Mouse (Mus musculus) cerebellum, adult 8-10 months (tissue): ENCODE data around the gene Pagr1b.

Source experiments
- DNase-seq: peaks from one replicate; pipeline ENCODE4 v3.0.0; 2022

Pagr1b gene

DNA sequence TGATC lies at the start of gene Pagr1b:
Gene Pagr1b, minus strand, starts transcription at position 4 of the 5 bp plus-strand sequence.
- DNase-seq, result no peak

DNA sequence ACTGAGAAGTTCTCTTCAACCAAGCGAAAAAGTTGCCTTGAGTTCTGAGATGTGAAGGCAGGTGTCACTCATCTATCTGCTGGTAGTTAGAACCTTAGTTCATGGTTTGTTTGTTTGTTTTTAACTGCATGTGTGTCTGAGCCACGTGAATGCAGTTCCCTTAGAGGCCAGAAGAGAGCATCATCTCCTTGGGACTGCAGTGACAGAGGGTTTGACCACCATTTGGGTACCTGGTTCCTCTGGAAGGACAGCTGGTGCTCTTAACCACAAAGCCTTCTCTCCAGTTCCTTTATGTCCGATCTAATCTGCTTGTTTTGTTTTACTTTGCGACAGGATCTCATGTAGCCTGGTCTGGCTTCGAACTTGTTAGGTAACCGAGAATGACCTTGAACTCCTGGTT lies 49.3 kb upstream of the Pagr1b start:
- no peak for DNase-seq

DNA sequence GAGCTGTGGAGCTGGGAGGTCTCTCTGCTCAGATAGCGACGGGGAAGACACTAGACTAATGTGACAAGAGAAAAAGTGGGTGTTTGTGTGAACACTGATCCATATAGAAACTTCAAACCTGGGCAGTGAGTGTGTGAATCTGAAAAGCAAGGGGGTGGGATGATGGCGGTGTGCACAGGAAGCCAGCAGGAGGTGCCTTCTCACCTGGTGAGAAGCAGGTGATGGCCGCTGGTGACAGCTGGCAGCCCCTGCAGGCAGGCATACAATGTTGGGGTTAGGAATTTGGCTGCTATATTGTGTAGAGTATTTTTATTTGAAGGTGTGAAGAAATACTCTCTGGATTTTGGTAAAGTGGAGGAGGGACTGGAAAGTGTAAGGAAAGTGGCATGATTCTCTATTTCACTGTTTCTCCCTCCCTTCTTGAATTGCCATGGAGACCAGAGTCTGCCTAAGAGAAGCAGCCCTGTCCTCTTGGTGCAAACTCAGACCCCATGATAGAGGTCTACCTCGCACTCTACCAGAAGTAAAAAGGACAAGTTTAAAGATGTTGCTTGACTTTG lies 38.8 kb upstream of the Pagr1b start:
- no peak for DNase-seq

DNA sequence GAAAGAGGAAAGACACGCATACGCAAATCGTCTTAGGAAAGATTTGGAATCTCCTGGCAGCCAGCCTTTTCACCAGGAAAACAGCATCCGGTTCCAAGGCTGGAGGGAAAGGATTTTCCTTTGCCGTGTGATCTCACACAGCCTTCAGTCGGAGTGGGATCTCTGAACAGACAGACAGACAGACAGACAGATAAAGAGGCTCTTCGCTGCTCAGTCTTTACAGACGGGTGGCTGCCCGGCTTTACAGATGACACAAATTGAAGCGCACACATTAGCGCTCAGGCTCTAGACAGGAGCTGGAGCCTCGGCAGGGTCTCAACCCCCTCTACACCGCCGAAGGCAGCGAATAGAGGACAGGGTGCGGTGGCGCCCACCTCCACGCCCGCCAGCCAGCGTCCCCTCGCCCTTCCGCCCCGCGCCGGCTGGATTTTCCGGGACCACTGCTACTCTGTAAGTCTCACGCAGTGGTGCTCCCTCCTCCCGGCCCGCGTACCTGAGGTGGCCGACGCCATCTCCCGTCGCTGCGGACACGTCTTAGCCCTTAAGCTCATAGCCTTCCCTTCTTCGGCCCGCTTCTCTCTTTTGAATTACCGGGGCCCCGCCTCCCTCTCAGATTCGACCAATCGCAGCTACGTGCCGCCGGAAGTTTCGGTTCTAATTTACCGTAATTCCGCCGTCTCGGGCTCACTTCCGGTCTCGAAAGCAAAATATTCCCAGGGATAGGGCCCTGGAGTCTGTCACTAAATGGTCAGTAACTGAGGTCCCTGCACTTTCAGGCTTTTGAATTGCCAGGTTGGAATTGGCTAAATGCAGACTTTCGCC lies 25.8 kb upstream of the Pagr1b start, which contains the start of gene Kif22:
Gene Kif22, minus strand, starts transcription at position 621 of the 822 bp plus-strand sequence.
- peak; percentile 89 for DNase-seq

DNA sequence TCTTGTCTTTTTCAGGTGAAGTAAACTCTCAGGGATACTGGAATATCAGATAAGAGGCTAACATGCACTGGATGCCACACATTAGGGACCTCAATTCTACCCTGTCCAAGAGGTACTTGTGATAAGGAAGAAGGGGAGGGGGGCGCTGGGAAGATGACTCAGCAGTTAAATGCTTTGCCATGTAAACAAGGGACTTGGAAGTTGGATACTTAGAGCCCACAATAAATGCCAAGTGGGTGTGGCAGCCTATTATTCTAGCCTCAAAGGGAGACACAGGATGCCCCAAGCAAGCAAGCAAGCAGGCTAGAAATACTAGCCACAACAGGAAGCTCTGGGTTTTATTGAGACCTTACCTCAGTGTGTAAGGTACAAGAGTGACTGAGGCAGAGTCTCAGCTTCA lies 15.0 kb upstream of the Pagr1b start:
- no peak for DNase-seq

DNA sequence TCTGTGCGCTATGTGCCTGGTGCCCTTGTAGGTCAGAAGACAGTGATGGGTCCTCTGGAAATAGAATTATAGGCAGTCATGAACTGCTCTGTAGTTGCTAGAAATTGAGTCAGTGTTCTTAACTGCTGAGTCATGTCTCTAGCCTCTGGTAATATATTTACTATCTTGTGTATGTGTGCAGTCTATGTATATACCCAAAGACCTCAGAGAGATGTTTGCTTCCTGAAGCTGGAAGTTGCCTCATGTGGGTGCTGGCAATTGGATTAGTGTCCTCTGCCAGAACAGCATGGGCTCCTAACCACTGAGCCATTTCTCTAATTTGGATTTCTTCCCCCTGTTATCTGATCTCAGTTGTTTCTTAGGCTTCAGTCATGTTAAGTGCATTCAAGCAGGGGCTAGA lies 13.9 kb upstream of the Pagr1b start:
- DNase-seq, result no peak

DNA sequence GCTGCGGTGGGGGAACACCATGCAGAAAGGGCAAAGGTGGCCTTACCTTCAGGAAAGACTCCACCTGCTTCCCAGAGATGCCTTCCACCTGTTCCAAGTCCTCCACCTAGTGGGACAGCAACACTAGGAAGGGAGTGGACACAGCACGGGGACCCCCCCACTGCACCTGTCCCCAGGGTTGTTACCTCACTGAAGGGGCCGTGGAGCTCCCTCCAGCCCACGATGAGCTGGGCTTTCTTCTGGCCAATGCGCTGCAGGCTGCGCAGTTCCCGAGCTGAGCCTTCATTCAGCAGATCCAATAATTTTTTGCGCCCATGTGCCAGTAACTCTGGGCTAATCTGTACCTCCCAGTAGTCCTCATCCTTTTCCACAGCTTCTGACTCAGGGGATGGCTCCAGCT lies 11.6 kb upstream of the Pagr1b start:
- no peak for DNase-seq

DNA sequence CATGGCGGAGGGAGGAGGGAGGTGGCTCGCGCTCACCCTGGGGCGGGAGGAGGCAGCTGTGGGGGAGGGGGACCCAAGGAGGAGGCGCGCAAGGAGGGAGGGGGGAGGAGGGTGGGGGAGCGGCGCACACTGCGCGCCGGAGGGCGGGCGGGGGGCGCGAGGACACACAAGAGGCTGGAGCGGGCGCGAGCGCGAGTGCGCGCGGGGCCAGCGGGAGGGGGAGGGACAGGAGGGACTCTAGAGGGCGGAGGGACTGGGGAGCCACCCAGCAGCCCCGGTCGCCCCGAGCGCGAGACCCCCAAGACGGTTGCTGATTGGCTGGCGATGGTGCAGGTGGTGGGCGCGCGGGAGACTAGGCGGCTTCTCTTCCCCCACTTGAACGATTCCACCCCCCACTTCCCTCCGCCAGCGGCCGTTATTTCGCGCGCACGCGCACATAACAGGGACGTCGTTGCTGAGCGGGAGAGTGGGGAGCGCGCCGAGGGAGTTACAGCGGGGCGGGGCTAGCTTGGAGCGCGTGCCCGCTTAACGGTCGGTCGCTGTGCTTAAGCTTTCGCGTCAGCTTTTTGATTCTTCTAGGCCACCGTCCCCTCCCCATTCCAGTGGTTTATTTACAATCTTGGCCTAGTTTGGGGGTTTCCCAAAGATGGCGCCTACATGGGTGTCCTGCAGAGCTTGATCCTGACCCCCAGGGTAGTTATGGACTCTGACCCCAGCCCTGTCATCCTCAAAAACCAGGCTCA lies 10.9 kb upstream of the Pagr1b start, which contains the start of gene Maz:
Gene Maz, minus strand, starts transcription at position 54 of the 743 bp plus-strand sequence.
- DNase-seq, result peak; percentile 100

DNA sequence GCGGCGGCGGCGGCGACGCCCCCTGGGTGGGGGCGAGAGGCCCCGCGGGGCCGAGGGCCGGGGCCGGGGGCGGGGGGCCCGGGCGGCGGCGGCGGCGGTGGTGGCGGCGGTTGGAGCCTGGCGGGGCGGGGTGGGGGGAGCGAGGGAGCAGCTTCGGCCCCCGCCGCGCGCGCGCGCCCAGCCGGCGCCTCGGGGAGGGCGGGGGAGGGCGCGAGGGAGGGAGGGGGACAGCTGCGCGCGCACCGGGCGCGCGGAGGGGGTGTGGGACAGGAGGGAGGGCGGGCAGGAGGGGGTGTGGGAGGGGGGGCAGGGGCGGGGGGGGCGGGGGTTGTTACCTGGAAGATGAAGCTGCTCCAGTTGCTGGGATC lies 10.3 kb upstream of the Pagr1b start:
- no peak for DNase-seq

DNA sequence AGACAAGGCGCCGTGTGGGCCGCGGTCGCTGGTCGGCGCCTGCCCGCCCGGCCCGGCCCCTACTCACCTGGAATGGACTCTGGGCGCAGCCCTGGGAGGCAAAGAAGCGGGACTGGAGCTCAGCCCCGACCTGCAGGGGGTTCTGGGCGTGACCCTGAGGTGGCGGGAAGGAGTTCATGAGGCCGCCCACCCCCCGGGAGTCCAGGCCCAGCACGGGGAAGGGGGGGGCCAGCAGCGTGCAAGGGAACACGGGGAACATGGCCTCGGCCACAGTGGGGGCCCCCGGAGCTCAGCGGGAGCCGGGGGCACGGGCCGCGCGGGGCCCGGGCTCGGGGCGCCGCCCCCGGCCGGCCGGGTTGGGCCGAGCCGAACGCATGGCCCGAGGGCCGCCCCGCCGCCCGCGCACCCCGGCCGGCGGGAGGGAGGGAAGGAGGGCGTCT lies 9.9 kb upstream of the Pagr1b start:
- DNase-seq, result peak; percentile 77

DNA sequence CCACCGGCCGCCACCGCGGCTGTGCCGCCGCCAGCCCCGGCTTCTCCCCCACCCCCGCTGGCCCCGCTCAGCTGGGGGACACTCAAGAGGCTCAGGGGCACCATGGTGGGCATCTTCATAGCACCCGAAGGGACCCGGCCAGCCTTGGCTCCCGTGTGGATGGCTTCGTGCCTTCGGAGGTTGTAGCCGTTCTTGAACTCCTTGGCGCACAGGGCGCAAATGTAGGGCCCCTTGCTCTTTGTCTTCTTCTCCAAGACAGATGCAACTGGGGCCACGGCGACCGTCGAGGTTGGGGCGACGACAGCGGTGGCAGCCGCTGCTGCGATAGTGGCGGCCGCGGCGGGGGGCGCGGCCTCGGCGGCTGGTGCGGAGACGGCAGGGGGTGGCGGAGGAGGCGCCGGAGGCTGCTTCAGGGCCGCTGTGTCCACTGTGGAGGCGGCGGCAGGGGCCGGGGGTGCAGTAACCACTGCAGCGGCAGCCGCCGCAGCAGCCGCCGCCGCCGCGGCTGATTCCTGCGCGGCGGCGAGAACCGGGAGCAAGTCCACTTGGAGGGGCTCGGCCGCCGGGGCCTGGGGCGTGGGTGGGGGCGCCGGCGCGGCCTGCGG lies 9.4 kb upstream of the Pagr1b start:
- DNase-seq, result peak; percentile 67

DNA sequence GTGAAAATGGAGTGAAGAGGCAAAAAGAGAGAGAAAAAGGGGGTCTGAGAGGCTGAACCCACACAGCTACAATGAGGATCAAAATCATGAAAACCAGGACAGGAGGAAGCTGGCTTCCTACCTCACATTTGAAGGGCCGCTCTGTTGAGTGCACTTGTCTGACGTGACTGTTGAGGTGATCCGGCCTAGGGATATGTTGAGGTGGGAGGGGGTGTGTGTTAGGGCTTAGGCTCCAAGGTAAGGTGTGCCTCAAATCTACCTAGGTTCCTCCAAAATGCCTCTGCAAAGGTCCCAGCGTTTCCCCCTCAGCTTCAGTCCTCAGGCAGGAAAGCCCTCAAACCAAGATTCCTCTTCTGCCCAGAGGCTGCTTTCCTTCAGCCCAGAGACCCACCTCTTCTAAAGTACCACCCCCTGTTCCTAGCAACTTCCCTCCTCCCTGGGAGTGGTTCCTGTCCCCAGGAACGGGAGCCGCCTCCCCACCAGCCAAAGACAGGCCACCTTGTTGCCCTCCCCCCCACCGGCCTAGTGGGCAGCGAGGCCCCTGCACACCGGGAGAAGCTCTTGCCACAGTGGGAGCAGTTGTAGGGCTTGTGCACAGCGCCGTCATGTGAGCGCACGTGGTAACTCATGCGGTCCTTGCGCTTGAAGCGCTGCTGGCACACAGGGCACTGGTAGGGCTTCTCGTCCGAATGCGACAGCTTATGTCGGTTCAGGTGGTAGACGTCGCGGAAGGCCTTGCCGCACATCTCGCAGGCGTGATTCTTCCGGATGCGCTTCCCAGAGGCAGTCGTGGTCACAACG lies 8.7 kb upstream of the Pagr1b start:
- DNase-seq, result peak; percentile 82

DNA sequence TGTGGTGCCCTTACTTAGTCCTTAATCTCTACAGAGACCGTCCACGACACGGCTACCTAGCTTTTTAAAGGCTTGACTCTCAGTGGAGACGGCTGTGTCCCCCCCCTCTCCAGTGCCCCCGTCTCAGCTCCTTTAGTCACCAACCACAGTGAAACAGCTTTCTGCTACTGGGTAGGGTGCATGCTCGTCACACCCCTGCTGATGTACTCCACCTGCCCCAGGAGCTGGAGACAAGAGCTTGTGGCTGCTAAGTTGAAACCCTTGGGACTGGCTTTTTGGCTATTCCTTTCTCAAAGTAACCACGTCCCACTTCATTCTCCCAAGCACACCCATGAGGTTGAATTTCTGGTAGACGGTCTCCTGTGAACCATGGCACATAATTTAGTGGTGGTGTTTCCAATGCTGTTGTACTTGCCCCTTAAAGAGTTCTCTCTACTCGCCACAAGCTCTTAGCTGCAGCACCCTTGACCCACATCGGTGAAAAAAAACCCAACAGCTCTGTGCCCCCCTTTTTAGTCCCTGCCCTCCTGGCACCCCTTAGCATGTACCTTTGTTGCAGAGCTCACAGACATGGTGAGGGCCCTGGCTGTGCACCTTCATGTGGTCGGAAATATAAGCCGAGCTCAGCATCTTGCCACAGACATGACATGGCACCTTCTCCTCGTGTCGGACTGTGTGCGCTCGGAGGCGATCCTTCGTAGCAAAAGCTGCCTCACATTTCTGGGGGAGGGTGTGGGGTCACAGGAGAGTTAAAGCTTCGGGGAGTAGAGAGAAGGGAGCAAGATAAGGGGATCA lies 7.8 kb upstream of the Pagr1b start:
- peak; percentile 51 for DNase-seq

DNA sequence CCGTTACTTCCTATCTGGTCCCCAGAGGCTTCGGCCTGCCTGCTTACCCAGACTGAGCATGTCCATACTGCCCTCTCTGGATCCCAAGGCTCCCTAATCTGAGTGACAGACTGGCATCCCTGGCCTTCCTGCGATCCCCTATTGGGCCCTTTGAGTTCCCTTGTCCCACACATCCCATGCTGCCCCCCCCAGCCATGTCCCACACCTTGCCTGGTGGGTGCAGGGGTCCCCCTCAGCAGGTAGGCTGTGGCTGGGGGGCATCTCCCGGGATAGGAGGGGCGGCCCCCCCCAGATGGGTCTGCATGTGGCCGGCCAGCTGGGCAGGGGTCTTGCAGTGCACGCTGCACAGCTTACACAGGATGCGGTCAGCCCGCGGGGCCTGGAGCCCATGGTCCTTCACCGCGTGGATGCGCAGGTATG lies 7.0 kb upstream of the Pagr1b start:
- peak; percentile 56 for DNase-seq

DNA sequence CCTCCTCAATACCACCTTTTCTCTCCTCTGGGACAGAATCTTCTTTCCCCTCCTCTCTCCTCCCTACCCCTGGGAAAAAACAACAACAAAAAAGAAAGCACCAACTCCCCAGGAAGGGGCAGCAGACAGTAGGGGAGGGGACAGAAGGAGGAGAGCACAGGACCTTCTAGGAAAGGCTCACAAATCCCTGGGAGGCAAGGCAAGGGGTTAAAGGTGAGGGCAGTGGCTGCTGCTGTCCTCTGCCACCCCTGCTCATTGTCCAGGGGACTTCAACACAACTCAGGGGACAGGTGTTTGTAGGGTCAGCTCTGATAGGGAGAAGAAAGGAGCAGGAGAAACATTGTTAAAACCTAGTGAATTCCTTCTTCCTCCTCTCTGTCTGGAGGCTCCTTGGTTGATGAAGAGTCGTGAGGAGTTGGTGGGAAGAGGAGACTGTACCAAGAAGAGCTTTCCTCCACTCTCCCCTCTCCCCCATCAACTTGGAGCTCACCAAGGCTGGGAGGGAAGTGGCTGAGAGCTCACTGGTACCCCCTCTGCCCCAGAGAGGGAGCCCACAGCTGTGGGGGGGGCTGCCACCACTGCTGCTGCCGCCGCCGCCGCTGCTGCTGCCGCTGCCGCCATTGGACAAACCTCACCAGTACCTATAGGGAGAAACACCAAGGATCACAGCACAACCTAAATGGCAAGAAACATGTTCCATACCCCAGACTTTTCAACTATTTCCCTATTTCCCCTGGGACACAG lies 6.4 kb upstream of the Pagr1b start:
- DNase-seq, result no peak

DNA sequence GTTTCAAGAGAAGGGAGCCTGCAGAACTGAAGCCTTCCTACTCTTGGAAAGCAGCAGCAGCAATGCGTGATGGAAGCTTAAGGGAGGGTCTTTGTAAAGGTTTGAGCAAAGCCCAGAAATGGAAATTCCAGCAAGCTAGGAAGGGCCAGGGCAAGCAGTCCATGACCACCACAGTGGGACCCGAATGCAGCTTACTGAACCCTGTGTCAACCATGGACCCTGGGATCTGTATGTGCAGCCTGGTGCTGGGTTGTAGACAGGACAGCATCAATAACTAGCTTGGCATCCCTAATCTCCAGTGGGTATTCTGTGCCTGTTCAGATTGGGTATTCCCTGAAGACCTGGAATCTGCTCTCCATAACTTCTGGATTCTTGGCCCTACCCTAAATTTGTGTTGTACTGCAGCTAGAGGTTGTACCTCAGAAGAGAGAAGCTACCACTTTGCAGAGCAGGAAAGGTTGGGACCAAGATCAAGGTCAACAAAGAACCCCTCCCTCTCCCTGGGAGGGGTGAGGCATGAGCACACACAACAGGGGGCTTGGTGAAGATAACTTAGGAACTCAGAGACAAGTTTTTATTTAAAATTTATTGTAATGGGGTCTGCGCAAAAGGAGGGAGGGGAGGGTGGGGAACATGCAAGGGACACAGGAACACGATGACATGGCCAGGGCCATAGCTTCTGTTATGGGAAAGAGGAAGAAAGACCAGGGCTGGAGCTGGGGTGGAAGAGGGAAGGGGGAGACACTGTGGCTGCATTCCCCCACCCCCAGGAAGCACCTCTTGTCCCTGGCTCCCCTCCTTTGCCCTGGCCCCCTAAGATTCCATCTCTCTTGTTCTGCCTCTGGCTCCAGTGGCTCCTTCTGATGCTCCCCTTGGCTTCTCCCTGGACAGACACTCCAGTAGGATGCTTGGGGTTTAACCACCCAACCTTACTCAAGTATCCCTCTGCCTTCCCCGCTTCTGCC lies 5.6 kb upstream of the Pagr1b start:
- DNase-seq, result no peak

DNA sequence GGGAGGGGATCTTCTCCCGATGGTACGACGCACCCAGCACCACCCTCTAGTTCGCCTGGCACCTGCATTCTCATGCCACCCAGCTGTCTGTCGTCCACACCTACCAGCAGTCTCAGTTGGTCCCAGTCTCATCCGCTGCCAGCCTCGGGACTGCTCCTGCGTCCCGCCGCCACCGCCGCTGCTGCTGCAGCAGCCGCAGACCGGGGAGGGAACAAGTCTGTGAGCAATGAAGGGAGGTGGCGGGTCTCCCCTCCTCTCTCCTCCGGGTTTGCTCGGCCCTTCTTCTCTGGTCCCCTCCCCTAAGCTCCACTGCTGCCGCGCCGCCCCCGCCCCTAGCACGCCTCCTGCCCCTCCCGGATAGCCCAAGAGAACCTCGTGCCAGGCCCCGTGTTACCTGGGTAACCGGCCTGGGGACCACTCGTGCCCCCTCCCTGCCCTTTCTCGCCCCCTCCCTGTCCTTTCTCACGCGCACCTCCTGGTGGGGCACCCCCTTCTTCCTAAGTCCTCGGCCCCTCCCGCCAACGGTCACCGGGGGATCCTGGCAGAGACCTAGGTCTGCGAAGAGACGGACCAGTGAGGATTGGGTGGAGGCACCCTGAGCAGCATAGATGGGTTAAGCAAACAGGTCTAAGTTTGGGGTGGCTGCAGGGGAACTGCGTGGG lies 4.7 kb upstream of the Pagr1b start, which contains the start of the genes Gm42742 and Prrt2:
Gene Gm42742, minus strand, starts transcription at position 197 of the 662 bp plus-strand sequence.
Gene Prrt2, minus strand, starts transcription at position 311 of the 662 bp plus-strand sequence.
- peak; percentile 69 for DNase-seq

DNA sequence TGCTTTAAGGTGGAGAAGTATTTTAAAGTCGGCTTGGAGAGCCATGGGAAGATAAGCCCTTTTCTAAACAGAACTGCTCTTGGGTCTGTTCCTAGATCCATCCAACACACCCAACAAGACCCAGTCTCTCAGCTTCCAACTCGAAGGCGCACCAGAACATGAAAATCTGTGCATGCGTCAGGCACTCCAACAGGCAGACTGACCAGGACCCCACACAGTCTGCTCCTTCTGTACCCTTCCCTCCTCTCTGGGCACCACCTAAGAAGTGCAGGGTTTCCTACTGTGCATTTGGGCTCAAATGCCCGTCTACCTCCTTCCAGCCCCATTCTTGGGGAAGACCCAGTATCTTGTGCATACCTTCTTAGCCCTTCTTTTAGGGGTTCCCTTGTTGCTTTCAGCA lies 4.2 kb upstream of the Pagr1b start:
- no peak for DNase-seq

DNA sequence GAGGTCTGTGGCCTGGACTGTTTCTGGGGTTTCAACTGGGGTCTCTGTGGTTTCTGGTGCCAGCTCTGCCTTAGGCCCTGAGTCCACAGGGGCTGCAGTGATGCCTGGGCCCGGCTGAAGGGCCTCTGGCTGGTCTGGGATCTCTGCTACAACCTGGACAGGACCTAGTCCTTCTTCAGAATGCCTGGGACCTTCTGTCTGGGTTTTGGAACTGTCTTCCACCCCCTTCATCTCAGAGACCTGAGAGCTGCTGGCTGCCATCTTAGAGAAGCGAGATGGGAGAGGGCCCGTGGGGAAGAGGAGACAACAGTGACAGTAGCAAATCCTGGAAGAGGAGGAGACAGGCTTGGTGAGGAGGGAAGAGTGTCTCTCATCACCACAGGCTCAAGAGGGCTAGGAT lies 3.7 kb upstream of the Pagr1b start:
- DNase-seq, result peak; percentile 53
